In the genomic region with DNA sequence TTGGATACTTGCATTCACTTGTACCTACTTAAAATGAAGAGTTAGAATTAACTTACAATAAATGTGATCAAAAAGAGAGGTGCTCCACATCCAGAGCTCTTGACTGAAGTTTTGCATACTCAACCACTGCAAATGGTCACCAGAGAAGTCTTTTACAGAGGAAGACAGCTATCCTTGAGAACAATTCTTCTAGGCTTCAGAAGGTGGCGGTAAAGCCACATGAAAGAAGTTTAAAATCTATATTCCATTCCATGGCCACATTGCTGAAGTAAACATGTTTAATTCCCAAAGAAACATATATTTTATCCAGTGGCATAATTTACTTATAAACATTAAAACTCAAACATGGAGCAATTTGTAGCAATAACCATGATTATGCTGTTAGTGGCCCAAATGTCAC, we compare ENCODE assay signal across 11 mouse cellular contexts.
DNase-seq lines count a peak whose midpoint lies in the region; ATAC-seq and TF ChIP-seq lines count a peak whose summit lies in the region.
"Had no signal": no experiment of that assay in that cellular context is flagged by ENCODE, and none has a peak within 500 bp of the region (broad histone marks: within the 10 kb centered on the region; RNA-seq: fewer than 3 reads in every experiment).

No protein-coding gene starts in this region.

- ATAC-seq in embryonic facial prominence, embryonic 11.5 days (replicated peaks; ENCODE audit: insufficient number of reproducible peaks, low FRiP score, low TSS enrichment, low read depth), result no peak
- ATAC-seq: CD4-positive, CD25-positive, alpha-beta regulatory T cell, adult 4 months had no signal

- no peaks in the 10 kb centered on the region for H3K4me1 ChIP-seq in embryonic facial prominence, embryonic 11.5 days (ENCODE audit: control insufficient read depth, insufficient read depth, low read length)
- H3K4me1 ChIP-seq in embryonic facial prominence, embryonic 10.5 days, result peaks cover 26% of the 10 kb centered on the region
- H3K4me1 ChIP-seq in cortical plate, adult 2 months (ENCODE audit: control insufficient read depth, insufficient read depth, low read length), result no peaks in the 10 kb centered on the region

- TF ChIP-seq CTCF in cortical plate, adult 2 months (IDR thresholded peaks at IDR 0.05; ENCODE audit: extremely low read depth, insufficient read depth, low read length), result 0 out of 2 replicates have a peak, but pooled peaks have one; percentile 11

- H3K9me3 ChIP-seq in embryonic facial prominence, embryonic 11.5 days (replicated peaks; ENCODE audit: control insufficient read depth, low read length), result no peaks in the 10 kb centered on the region
- no peaks in the 10 kb centered on the region for H3K9me3 ChIP-seq in embryonic facial prominence, embryonic 10.5 days

- H3K27me3 ChIP-seq in embryonic facial prominence, embryonic 11.5 days (ENCODE audit: control insufficient read depth, insufficient read depth, low read length), result no peaks in the 10 kb centered on the region
- H3K27me3 ChIP-seq in embryonic facial prominence, embryonic 10.5 days (replicated peaks; ENCODE audit: low read depth, poor library complexity, severe bottlenecking), result no peaks in the 10 kb centered on the region

- no peaks in the 10 kb centered on the region for H3K36me3 ChIP-seq in embryonic facial prominence, embryonic 11.5 days (replicated peaks; ENCODE audit: control insufficient read depth, insufficient read depth, low read depth, low read length)
- H3K36me3 ChIP-seq in embryonic facial prominence, embryonic 10.5 days (replicated peaks), result no peaks in the 10 kb centered on the region

- H3K4me2 ChIP-seq in embryonic facial prominence, embryonic 11.5 days (ENCODE audit: low read depth, low read length), result no peak overlapping the region

- no peak overlapping the region for H3K9ac ChIP-seq in embryonic facial prominence, embryonic 11.5 days (replicated peaks; ENCODE audit: low read length)

- H3K27ac ChIP-seq in embryonic facial prominence, embryonic 11.5 days (replicated peaks; ENCODE audit: low read depth, low read length), result no peak overlapping the region
- no peak overlapping the region for H3K27ac ChIP-seq in embryonic facial prominence, embryonic 10.5 days (replicated peaks)
- H3K27ac ChIP-seq in cortical plate, adult 2 months (ENCODE audit: insufficient read depth, low read length), result no peak overlapping the region

- no peak overlapping the region for H3K4me3 ChIP-seq in embryonic facial prominence, embryonic 11.5 days (ENCODE audit: low read depth, low read length)
- H3K4me3 ChIP-seq in embryonic facial prominence, embryonic 10.5 days, result no peak overlapping the region
- no peak overlapping the region for H3K4me3 ChIP-seq in cortical plate, adult 2 months (ENCODE audit: insufficient read depth, low read length)

- peak; percentile 63 for DNase-seq in embryonic facial prominence, embryonic 11.5 days (ENCODE audit: low spot score)
- no peak for DNase-seq in embryonic facial prominence, embryonic 10.5 days (ENCODE audit: low spot score)
- peak; percentile 4 to 18 for DNase-seq in layer of hippocampus, postnatal 10 days (ENCODE audit: low spot score in 2 of 2)
- no peak for DNase-seq in layer of hippocampus, adult 8-10 months (ENCODE audit: low spot score in 2 of 2)
- peak; percentile 17 for DNase-seq in A20 (ENCODE audit: low read depth, low spot score)
- DNase-seq in spleen, postnatal 10 days (ENCODE audit: low spot score in 2 of 2), result no peak
- no peak for DNase-seq in thymus, postnatal 36 days
- DNase-seq: heart, postnatal 36 days; lung, postnatal 36 days had no signal

- TF ChIP-seq POLR2A in cortical plate, adult 2 months (IDR thresholded peaks at IDR 0.05; ENCODE audit: extremely low read depth, insufficient read depth, low read length), result no peak

- WGBS in embryonic facial prominence, embryonic 11.5 days, result 68% methylated on average over 1 of the region's 1 CpGs
- 63% methylated on average over 1 of the region's 1 CpGs for WGBS in embryonic facial prominence, embryonic 10.5 days

Comparison
In these comparisons a context has a peak if more than half of its experiments do, and no peak if none do; other contexts are left out.
1. DNase-seq: peak in embryonic facial prominence, embryonic 11.5 days (single experiment), layer of hippocampus, postnatal 10 days (2 of 2) and A20 (single experiment); none in embryonic facial prominence, embryonic 10.5 days (single experiment), layer of hippocampus, adult 8-10 months (0 of 2), spleen, postnatal 10 days (0 of 2) and thymus, postnatal 36 days (0 of 2).